Mouse (Mus musculus) spleen, adult 2 months (tissue): ENCODE measurements around the gene Ms4a10.

Experiments used
- CTCF ChIP-seq: fragments of 200-500 bp; IDR thresholded peaks from 2 replicates; pipeline ENCODE4 v1.5.1; 2011; ENCODE audit warnings: mild to moderate bottlenecking, inconsistent platforms; ENCODE audit not compliant: insufficient read depth, insufficient read length, insufficient replicate concordance; ENCODE audit errors: extremely low read depth
- POLR2A ChIP-seq: fragments of 200-500 bp; IDR thresholded peaks from 2 replicates; pipeline ENCODE4 v1.6.1; 2011; ENCODE audit warnings: low read depth, low read length, inconsistent platforms

DNA sequence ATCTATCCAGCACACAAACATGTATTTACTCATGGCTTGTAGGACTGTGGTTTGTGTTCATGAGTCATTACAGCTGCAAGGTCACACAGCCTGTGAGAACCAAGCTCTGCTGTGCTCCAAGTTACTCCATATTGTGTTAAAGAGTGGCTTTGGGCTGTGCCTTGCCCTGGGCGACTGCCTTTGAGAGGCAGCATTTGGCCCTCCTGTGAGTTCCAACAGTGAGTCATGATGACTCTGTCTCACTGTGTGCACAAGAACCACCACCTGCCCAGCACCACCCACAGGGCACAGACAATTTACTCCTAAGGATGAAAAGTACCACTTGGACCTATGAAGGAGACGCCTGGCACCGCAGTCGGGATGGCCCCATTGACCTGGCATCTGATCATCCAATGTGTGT is 11.4 kb upstream of the Ms4a10 start:
- TF ChIP-seq CTCF = no peak
- no peak for TF ChIP-seq POLR2A
